Mouse (Mus musculus): ENCODE data around the gene Fam19a1. TPM values are rescaled to one million over a fixed set of nuclear protein-coding genes. Genes with fewer than 3 reads are reported as not detected.

Gene Fam19a1
- polyA plus RNA-seq, 1 experiment from 2014 or later: 4.4 TPM

GRCm38 (mm10) chr6:96595201-96595600 lies 482.2 kb downstream of the Fam19a1 start:
- H3K36me3 ChIP-seq: no peaks in the 10 kb centered on the region
- no peak overlapping the region for H3K9ac ChIP-seq
- H3K27me3 ChIP-seq: no peaks in the 10 kb centered on the region
- H3K9me3 ChIP-seq (replicated peaks): no peaks in the 10 kb centered on the region
- H3K4me3 ChIP-seq (replicated peaks): no peak overlapping the region
- H3K4me2 ChIP-seq: no peak overlapping the region
- ATAC-seq (replicated peaks; ENCODE audit: low FRiP score): no peak
- no peaks in the 10 kb centered on the region for H3K4me1 ChIP-seq
- WGBS: 93% methylated on average over 10 of the region's 10 CpGs
- no peak overlapping the region for H3K27ac ChIP-seq

- 79% methylated on average over 1 of the region's 1 CpGs for WGBS
- no peak overlapping the region for H3K27ac ChIP-seq
- no peak overlapping the region for H3K9ac ChIP-seq
- H3K4me1 ChIP-seq: no peaks in the 10 kb centered on the region
- no peak for ATAC-seq (replicated peaks; ENCODE audit: low FRiP score)
- no peaks in the 10 kb centered on the region for H3K27me3 ChIP-seq
- H3K36me3 ChIP-seq: no peaks in the 10 kb centered on the region
- no peaks in the 10 kb centered on the region for H3K9me3 ChIP-seq (replicated peaks)
- H3K4me3 ChIP-seq (replicated peaks): no peak overlapping the region
- no peak overlapping the region for H3K4me2 ChIP-seq
These were observed 511.2 kb downstream of the Fam19a1 start for GRCm38 (mm10) chr6:96624196-96624595.

- H3K4me1 ChIP-seq: no peaks in the 10 kb centered on the region
- H3K36me3 ChIP-seq: no peaks in the 10 kb centered on the region
- H3K4me3 ChIP-seq (replicated peaks): no peak overlapping the region
- no peaks in the 10 kb centered on the region for H3K9me3 ChIP-seq (replicated peaks)
- no peaks in the 10 kb centered on the region for H3K27me3 ChIP-seq
- H3K9ac ChIP-seq: no peak overlapping the region
- H3K27ac ChIP-seq: no peak overlapping the region
- H3K4me2 ChIP-seq: no peak overlapping the region
- WGBS: 90% methylated on average over 6 of the region's 6 CpGs
- no peak for ATAC-seq (replicated peaks; ENCODE audit: low FRiP score)
These were observed 518.6 kb downstream of the Fam19a1 start for GRCm38 (mm10) chr6:96631518-96631917.

DNA sequence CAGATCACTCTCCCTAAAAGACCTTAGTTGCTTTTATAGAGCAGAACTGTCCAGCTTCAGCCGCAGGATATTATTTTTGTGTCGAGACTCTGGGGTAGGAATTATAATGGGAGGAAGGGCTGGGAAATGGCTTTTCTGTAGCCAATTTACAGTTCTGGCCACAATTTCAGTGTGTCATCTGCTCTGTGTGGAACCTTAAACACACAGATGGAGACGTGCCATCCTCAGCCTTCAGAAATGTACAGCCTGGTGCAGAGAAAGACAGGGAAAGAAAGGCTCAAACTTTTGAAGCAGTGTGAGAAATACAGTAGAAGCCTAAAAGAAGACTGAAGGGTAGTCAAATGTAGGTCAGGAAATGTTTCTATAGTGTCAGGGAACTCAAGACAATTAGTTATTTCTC lies 519.3 kb downstream of the Fam19a1 start:
- H3K36me3 ChIP-seq: no peaks in the 10 kb centered on the region

GRCm38 (mm10) chr6:96635663-96636062 lies 522.7 kb downstream of the Fam19a1 start:
- no peaks in the 10 kb centered on the region for H3K36me3 ChIP-seq
- no peak overlapping the region for H3K27ac ChIP-seq
- no peak overlapping the region for H3K4me3 ChIP-seq (replicated peaks)
- H3K27me3 ChIP-seq: no peaks in the 10 kb centered on the region
- no peaks in the 10 kb centered on the region for H3K9me3 ChIP-seq (replicated peaks)
- H3K9ac ChIP-seq: no peak overlapping the region
- no peaks in the 10 kb centered on the region for H3K4me1 ChIP-seq
- H3K4me2 ChIP-seq: no peak overlapping the region
- ATAC-seq (replicated peaks; ENCODE audit: low FRiP score): no peak
- WGBS: 81% methylated on average over 2 of the region's 2 CpGs

More for the DNA sequence above, 519.3 kb downstream of the Fam19a1 start:
- H3K27ac ChIP-seq: no peak overlapping the region
- no peak for ATAC-seq (replicated peaks; ENCODE audit: low FRiP score)
- 44% methylated on average over 3 of the region's 3 CpGs for WGBS
- no peak overlapping the region for H3K9ac ChIP-seq
- H3K4me2 ChIP-seq: no peak overlapping the region
- H3K4me3 ChIP-seq (replicated peaks): no peak overlapping the region
- H3K27me3 ChIP-seq: no peaks in the 10 kb centered on the region
- H3K9me3 ChIP-seq (replicated peaks): no peaks in the 10 kb centered on the region
- no peaks in the 10 kb centered on the region for H3K4me1 ChIP-seq

DNA sequence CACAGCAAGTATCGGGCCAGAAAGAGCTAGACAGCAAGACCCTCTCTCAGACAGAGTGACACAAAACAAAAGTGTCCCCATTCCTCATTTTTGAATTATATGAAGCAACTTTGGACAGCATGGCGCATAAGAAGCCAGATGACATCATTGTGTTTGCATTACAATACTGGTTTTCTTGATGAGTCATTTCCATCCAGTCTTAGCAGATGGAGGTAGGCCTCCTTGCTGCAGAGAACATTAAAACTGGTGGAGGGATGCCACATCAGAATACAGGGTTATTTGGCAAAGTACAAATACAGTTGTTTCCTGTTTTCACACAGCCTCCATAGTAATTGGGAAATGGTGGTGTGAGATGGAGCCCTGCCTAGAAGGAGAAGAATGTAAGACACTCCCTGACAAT lies 535.8 kb downstream of the Fam19a1 start:
- Histone ChIP-seq H3K27ac (no peak overlapping the region), H3K4me1 (no peaks in the 10 kb centered on the region), H3K36me3 (no peaks in the 10 kb centered on the region), H3K9me3 (replicated peaks) (no peaks in the 10 kb centered on the region), H3K4me2 (no peak overlapping the region), H3K27me3 (no peaks in the 10 kb centered on the region), H3K4me3 (replicated peaks) (no peak overlapping the region), H3K9ac (no peak overlapping the region)
- no peak for ATAC-seq (replicated peaks; ENCODE audit: low FRiP score)
- 91% methylated on average over 2 of the region's 2 CpGs for WGBS

GRCm38 (mm10) chr6:96649267-96649666 lies 536.3 kb downstream of the Fam19a1 start:
- no peak overlapping the region for H3K27ac ChIP-seq
- no peaks in the 10 kb centered on the region for H3K27me3 ChIP-seq
- no peaks in the 10 kb centered on the region for H3K4me1 ChIP-seq
- no peak for ATAC-seq (replicated peaks; ENCODE audit: low FRiP score)
- no peaks in the 10 kb centered on the region for H3K9me3 ChIP-seq (replicated peaks)
- H3K4me3 ChIP-seq (replicated peaks): no peak overlapping the region
- 74% methylated on average over 5 of the region's 5 CpGs for WGBS
- no peaks in the 10 kb centered on the region for H3K36me3 ChIP-seq
- no peak overlapping the region for H3K9ac ChIP-seq
- H3K4me2 ChIP-seq: no peak overlapping the region

- no peaks in the 10 kb centered on the region for H3K36me3 ChIP-seq
- WGBS: 85% methylated on average over 1 of the region's 1 CpGs
- no peak for ATAC-seq (replicated peaks; ENCODE audit: low FRiP score)
- no peak overlapping the region for H3K27ac ChIP-seq
- H3K4me3 ChIP-seq (replicated peaks): no peak overlapping the region
- H3K4me2 ChIP-seq: no peak overlapping the region
- no peaks in the 10 kb centered on the region for H3K9me3 ChIP-seq (replicated peaks)
- H3K27me3 ChIP-seq: no peaks in the 10 kb centered on the region
- no peak overlapping the region for H3K9ac ChIP-seq
- H3K4me1 ChIP-seq: no peaks in the 10 kb centered on the region
These were observed 553.4 kb downstream of the Fam19a1 start for GRCm38 (mm10) chr6:96666311-96666710.

GRCm38 (mm10) chr6:96677813-96678212 lies 564.9 kb downstream of the Fam19a1 start:
- no peak for ATAC-seq (replicated peaks; ENCODE audit: low FRiP score)
- Histone ChIP-seq H3K4me3 (replicated peaks) (no peak overlapping the region), H3K9ac (no peak overlapping the region), H3K27ac (no peak overlapping the region), H3K4me1 (no peaks in the 10 kb centered on the region), H3K36me3 (no peaks in the 10 kb centered on the region), H3K4me2 (no peak overlapping the region), H3K27me3 (no peaks in the 10 kb centered on the region), H3K9me3 (replicated peaks) (no peaks in the 10 kb centered on the region)
- 61% methylated on average over 3 of the region's 3 CpGs for WGBS

Other genes with a start within 250 kb of the Fam19a1 start
- not detected in 2 replicates for gene 1700123L14Rik, start 53.1 kb downstream of the Fam19a1 start, polyA plus RNA-seq (2015; fragmentation: Nextera tagmentation; extraction: Ambion mirVana)